Mouse (Mus musculus) mesoderm, embryonic 11.5 days (tissue): ENCODE measurements at regions not wholly inside any gene's neighbourhood (a gene's known extent, or its start where the extent isn't known, plus 50 kb on each side); places are given as distances from the start of the nearest gene placed in this dataset.
A peak's percentile ranks its signal among the peaks of the same experiment; 100 is the strongest.

Source experiments
- DNase-seq: peaks from one replicate; pipeline ENCODE4 v3.0.0-alpha.2; 2012; ENCODE audit warnings: low read depth, low spot score

DNA sequence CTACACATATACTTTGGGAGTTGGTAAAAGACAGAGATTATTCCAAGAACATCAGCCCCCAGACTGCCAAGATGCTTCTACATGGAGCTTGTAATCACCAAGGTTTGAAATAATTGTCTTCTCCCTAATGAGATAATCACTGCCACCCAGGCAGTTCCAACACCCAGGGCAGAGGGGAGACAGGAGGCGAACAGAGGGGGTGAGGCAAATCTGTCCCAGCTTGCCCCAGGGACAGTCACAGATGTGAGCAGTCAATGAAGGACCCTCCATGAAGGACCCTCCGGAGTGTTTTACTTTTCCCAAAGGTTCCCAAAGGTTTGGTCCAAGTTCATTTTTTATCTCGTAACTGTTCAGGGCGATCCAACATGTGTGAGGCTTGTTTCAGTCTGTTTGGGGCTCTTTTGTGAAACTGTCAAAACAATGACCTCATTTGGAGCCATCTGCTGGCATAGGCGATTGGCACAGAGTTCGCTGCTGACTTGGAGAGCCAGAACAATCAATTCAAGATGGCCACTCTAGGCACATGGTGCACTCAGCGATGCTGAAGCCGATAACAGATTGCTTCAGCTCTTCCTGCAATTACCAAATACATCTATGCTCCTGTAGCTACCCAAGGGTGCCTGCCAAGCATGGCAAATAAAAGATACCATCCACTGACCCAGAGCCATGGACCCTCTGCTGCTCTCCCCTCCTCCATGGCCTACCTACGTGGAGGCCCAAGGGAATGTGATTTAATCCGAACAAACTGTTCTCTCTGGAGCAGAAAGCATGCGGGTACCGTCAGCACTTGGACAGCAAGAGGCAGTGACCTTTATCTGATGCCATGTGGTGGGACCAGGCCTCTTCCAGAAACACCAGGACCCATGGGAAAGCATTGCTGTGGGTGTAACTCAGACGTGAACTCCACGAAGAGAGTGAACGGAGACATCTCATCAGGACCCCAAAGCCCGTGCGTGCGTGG, 326.9 kb downstream of the Wdr11 start:
- DNase-seq: no peak

- DNase-seq: no peak
Measured at GRCm38 (mm10) chr7:129922291-129922690, 330.6 kb downstream of the Wdr11 start.

DNA sequence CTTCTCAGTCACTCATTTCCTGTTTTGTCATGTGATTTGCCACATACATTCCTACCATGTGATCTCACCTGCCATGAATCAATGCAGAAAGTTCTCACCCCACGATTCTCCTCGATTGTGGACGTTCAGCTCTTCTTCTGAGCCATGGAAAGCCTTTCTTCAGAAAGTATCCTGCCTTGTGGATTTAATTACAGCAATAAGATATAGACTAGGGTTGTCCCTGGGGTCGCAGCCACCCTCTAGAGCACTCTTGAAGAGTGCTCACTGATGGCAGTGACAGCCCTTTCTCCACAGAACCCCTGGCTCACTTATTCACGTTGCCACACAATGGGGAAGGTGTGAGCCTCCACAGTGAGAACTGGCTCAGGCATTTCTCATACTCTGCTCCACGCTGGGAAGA, 345.1 kb downstream of the Wdr11 start:
- no peak for DNase-seq

DNA sequence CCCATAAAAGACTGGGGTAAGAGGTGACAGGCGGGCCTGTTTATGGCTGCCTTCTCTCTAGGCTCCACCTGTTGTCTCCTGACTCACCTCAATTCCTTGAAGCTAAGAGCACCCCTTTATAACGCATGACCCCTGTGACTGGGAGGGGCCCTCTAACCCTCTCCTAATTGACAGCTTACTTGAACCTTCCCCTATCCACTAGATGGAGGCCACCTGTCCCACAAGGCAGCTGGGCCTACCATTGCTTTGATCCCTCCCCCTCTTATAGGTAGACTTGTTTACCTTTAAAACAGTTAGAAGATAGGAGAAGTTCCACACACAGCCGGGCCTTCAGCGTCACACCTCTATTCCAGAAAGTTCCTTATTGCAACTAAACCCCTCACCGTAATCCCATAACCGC, 346.1 kb downstream of the Wdr11 start:
- DNase-seq: no peak

DNA sequence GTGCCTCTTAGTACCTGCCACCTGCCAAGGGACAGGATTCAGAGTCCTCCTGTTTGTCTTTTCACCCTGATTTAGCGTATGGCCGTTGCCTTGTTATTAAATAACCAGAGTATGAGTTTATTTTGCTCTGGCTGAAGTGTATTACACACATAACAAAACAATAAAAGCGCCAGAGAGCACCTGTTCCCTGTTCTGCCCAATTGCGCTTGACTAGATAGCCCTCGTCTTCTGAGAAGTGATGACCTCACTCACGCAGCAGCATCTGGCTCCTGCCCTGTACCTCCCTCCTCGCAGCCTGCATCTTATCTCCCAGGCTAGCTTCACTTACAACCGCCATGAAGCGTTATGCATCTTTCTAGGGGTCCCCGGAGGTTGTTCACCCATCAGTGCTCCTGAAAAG, 346.5 kb downstream of the Wdr11 start:
- DNase-seq: no peak

- no peak for DNase-seq
Measured at GRCm38 (mm10) chr7:129939266-129939665, 347.6 kb downstream of the Wdr11 start.

DNA sequence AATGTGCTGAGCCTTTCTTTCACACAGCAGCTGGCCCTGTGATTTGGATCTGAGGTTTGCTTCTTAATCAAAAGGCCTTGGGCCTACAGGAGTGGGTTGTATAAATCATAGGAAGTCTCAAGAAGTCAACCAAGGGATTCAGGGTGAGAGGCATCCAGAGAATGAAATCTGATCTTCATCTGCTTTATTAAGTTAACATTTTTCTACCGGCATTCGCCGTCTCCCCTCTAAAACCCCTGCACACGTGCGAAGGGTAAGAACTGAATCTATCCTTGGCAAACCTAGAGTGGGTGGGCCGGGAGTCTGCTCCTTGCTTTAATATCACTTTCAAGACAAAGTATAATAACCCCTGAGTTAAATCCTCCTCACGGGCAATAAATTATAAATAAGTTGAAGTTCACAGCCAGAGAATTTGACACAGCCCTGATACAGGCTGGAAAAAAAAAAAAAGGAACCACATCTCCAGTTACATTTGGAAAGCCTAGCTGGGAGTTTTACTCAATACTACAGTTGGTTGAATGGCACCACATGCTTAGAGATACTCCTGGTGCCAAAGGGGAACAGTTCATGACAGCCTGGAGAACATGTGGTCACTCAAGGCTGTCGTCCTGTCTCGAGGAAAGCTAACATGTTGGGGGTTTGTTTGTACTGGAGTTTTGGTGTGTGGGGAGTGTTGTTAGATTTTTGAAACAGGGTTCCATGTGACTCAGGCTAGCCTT, 349.8 kb downstream of the Wdr11 start:
- DNase-seq: peak; percentile 51

DNA sequence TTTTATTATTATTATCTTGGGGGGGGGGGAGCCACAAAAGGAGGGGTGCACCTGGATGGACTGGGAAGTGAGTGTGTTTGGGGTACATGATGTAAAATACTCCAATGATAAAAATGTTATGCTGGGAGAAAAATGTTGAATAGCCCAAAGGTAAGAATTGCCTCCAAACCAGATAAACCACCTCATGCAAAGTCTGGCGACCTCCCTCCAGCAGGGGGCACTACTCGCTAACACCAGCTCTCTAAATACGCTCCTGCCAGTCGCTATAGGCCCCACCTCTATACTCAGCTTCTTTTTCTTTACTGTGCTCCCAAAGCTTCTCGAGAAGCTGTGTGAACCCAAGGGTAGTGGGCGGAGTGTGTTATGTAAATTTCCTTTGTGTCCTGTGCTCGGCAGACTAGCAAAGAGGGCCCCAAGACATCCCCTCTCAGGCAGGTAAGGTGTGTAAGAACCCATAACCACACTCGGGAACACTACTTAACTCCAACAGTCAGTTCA, 357.0 kb downstream of the Wdr11 start:
- DNase-seq: no peak

- no peak for DNase-seq
Measured at GRCm38 (mm10) chr7:129950456-129950855, 358.8 kb downstream of the Wdr11 start.

DNA sequence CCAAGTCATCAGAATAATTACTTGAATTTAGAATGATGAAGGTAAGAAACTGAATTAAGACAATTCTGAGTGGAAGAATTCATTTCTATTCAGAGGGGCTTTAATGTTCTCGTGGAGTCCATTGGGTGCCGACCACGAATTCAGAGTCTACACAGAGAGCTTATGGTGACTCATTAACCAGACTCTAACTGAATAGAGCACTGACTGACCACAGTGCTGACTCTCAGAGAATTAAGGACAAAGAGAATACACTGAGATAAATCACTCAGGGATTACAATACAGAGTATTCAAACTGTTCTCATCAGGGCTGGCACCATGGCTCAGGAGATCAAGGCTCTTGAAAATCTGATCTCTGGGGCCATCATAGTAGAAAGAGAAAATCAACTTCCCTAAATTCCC, 366.7 kb downstream of the Wdr11 start:
- DNase-seq: no peak

- DNase-seq: peak; percentile 54
Measured at GRCm38 (mm10) chr7:129962575-129962974, 370.9 kb downstream of the Wdr11 start.

DNA sequence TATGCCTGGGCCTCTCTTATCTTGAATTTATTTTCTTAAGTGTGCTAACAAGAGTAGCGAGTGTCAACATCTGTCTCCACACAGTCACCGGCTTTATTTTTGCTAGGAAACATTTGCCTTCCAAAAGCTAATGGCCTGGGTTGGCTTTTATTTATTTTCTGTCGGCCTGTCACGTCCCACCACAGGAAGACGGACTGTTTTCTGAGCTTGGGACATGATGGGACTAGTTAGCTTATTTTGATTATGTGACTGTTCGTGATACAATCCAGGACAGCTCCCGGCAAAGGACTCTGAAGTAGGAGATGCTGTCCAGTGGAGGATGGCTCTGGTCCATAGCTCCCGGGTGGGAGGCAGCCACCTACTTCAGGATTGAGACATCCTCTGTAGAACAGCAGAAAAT, 372.5 kb downstream of the Wdr11 start:
- no peak for DNase-seq

DNA sequence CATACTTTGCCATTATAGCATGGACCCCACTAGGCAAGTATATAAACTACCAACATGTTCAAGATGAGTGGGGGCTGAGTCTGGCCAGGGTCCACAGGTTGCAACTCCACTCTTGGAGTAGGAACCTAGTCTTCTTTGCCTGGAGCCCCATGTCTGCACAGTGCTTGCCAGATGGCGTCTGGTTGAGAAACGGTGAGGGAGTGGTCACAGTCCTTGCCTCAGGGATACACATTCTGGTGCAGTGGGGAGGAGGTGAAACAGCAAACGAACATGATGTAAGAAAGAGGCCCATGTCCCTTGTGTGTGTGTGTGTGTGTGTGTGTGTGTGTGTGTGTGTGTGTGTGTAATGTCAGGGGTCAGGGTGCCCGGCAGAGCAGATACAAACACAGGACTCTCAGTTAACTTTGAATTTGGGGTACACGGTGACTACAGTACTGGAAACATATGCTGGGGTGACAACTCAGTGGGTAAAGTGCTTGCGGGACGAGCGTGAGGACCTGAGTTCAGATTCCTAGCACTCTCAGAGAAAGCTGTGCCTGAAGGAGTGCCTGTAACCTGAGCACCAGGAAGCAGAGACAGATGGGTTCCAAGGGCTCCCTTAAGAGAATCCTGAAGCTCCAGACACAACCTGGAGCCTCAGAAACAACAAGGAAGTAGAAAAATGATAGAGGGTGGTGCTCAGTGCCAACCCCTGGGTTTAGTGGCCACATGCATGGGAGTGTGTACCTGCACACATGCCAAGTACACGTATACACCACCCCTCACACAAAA, 373.8 kb downstream of the Wdr11 start:
- no peak for DNase-seq

DNA sequence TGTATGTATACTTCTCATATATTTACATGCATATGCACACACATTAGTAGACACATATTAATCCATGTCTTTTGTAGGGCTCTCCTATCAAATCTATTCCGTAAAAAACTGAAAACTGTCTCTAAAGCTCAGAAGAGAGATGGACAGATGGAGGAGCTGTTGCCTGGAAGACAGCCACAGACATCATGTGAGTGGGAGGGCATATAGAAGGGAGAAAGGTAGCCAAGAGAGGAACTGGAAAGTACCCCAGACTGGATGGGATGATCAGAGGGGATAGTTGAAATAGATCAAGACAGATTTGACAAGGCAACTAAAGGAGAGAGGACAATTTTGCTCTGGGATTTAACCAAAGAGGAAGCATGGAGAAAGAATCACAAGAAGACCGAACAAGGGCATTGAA, 375.1 kb downstream of the Wdr11 start:
- DNase-seq: no peak

DNA sequence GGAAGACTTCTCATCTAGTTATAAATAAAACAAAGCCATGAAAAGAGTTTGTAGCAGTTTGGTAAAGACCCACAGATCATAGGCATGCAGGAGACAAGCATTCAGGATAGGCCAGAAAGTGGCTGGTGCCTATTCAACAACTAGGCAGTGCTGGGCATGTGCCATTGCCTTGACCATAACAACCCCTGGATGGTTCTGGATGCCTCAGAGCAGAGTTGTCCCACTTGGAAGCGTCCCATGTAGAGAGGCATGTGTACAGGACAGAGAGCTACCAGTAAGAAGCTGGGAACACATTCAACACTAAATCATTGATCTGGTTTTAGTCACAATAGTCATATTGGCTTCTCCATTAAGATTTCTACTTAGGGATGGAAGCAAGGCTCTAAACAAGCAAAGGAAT, 378.5 kb downstream of the Wdr11 start:
- no peak for DNase-seq

DNA sequence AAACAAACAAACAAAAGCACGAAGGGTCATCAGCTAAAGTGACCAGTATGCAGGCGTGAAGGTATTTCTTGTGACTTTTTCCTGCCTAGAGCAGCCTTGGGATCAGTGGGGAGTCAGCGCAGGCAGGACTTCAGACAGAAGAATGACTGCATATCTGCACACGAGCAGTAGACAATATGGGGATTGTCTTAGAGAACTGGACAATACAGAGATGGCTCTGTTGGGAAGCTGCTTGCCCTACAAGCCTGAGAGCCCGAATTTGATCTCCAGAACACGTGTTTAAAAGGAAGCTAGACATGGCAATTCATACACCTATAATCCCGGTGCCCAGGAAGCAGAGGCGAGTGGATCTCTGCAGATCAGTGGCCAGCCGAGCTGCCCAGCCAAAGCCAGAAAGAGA, 382.5 kb downstream of the Wdr11 start:
- no peak for DNase-seq

DNA sequence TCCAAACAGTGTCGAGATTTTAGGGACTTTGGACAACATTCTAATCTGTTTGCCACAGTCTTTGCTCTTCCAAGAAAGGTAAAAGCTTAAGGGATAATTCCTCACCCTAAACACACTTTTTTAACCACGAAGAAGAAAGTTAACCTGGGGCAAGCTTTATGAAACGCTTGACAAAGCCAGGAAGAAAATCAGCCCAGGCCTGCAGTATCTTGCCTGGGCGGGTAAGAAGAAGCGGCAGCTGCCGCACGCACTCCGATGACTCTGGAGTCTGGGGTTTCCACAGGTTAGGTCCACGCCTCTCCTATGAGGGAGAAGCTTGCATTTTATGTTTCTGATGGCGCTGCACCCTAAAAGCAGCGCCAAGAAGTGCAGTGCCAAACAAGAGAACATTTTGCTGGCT, 383.2 kb downstream of the Wdr11 start:
- no peak for DNase-seq

DNA sequence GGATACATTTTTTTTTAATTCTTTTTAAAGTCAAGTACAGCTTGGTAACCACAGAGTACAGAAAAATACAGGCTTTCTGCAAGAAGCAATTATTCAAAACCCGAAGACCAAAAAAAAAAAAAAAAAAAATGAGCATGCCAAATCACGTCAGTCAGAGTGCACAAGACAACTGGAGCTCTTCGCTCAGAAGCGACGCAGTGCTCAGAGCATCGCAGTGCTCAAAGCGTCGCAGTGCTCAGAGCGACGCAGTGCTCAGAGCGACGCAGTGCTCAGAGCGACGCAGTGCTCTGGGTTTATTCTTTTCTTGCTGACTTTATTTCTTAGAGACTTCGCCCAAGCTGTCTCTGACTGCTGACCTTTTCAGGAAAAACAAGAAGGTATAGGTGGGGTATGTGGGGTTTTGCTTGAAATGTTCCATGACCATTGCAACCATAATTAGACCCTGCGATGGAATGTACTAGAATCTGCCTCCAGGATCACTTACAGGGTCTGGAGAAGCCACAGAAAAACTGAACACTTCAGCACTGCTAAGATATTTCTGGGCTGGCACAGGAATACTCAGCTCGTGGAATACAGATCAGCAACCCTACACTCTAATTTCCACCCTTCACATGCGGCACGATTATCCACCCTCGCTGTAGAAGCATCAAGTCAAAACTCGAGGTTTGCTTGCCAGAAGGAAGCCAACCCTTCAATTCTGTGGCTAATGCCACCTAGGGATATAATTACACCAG, 384.3 kb downstream of the Wdr11 start:
- no peak for DNase-seq

DNA sequence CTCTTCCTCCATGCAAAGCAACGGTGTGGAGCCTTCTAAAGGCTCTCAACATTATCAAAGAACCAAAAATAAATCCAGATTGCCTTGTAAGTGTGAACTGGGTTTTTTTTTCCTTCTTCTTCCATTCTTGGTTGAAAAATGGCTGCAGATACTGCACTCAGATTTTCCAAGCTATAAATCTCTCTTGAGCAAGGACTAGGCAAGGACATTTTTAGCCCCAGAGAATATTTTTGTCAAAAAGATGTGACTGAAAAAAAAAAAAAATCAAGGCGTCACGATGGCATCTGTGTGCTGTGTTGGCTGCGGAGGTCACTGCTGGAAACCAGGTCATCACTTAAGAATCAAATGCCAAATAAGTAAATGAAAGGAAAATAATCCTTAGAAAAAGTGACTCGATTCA, 386.9 kb downstream of the Wdr11 start:
- DNase-seq: no peak

- DNase-seq: no peak
Measured at GRCm38 (mm10) chr7:129979337-129979736, 387.7 kb downstream of the Wdr11 start.

DNA sequence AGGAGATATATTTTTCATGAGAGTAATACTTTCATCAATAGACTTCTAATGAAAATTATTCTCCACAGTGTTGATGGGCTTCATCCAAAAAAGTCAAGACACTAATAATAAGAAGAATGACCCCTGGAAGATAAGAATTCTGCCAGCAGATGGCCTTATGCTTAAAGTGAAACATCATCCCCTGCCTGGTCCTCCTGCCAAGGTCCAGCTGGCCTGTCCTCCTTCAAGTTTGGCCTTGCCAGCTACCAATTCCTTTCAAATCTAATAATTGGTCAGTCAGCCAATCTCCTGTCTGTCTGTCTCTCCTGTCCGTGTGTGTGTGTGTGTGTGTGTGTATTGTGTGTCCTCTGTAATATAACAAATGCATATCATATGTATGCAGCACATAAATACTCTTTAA, 388.8 kb downstream of the Wdr11 start:
- DNase-seq: no peak
